Mouse (Mus musculus) retina, postnatal 7 days (tissue): ENCODE results near the gene Usp49.

Source experiments
- DNase-seq: peaks from one replicate; pipeline ENCODE4 v3.0.0-alpha.2; 2012; ENCODE audit warnings: low read depth, low spot score

Gene Usp49

DNA sequence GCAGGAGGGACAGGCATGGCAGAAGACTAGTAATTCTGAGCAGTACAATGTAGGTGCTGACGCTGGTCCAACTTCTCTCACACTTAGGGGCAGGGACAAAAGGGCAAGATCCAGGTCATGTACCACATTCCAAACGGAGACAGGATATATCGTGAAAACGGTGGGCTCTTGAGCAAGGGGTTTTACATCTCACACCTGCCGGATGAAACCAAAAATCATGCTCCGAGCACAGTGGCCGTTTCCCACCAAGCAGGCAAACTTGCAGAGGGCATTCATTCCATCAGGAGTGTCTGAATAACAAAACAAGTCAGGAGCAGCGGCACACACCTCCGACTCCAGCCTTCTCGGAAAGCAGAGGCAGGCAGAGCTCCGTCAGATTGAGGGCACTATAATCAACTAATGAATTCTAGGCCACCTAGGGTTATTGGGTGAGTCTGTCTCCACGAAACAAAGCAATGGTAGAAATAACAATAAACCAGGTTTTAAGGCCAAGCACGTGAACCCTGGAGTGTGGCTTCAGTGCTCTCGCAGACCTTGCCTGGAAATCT lies 105.1 kb downstream of the Usp49 start:
- DNase-seq = no peak
